Mouse (Mus musculus): ENCODE measurements at regions not wholly inside any gene's neighbourhood (a gene's known extent, or its start where the extent isn't known, plus 50 kb on each side); places are given as distances from the start of the nearest gene placed in this dataset.

DNA sequence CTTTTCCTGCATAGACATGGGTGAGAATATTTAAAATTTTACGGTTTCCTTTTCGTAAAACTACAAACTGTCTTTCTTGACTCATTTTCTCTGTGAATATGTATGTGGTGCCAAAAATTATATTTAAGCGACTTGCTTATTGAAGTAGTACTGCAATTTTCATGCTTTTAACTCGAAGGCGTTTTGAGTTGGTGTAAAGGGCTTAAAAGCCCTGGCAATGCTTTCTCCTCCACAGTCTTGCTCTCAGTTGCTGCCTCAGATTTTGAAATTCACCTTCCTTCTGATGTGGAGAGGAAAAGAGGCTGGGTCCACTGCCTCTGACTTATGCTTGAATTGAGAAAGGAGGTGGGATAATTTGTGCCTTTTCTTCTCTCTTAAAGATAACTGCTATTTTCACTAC lies 629.6 kb upstream of the Nrsn1 start:
- no peak for DNase-seq (ENCODE audit: low spot score in 2 of 2)

DNA sequence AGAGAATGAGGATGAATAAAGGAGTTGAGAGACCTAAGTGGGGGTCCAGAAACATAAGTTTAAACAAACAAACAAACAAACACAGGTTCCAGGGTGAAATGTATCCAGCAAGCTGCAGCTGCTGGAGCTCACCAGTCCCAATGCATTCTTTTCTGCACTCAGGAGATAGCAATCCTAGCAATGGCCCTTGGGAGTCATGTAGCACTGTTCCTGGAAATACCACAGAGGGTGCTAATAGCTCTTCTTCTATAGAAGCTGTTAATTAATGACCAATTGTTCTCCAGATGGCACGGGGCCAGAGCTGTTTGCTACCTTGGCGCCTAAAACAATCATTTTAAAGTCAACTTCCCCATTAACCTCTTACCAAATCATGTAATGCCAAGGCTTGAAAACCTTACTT lies 622.8 kb upstream of the Nrsn1 start:
- DNase-seq (ENCODE audit: low spot score in 2 of 2): no peak

GRCm38 (mm10) chr13:25882818-25883217 lies 612.5 kb upstream of the Nrsn1 start:
- DNase-seq (ENCODE audit: low spot score in 2 of 2): no peak

DNA sequence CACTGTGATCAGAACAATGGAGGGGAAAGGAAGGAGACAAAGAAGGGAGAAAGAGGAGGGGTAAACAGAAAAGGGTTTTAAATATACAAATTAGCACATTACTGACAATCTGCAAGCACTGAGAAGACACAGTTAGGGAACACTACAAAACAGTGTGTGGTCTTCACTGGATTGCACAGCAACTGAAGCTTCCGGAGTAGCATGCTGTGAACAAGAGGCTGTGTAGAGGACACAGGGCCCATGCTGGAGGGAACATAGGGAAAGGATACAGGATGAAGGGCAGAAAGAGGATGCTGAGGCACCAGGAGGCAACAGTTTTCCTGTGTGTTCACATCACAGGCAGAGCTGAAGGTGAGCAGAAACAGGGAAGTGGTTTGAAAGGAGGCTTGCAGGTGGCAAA lies 598.6 kb upstream of the Nrsn1 start:
- no peak for DNase-seq (ENCODE audit: low spot score in 2 of 2)

- no peak for DNase-seq (ENCODE audit: low spot score in 2 of 2)
These were observed 587.9 kb upstream of the Nrsn1 start for GRCm38 (mm10) chr13:25858207-25858606.

GRCm38 (mm10) chr13:25857569-25857968 lies 587.3 kb upstream of the Nrsn1 start:
- DNase-seq (ENCODE audit: low spot score in 2 of 2): no peak

- no peak for DNase-seq (ENCODE audit: low spot score in 2 of 2)
These were observed 586.8 kb upstream of the Nrsn1 start for GRCm38 (mm10) chr13:25857096-25857495.

DNA sequence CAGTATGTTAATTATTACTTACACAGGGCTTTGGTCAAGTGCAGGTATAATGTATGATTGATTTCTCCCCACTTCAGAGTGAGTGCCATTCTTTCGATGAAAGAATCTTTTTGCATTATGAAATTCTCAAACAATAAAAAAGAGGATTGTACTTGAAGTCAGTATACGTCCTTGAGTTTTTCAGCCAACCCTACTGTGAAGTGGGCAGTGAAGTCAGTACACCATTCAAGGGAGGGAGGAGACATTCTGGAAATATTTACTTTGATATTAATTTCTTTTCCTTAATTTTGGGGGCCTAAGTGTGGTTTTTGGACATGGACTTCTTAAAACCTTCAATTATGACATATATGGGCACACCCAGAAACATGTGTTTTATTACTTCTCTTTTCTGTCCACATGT lies 586.2 kb upstream of the Nrsn1 start:
- no peak for DNase-seq (ENCODE audit: low spot score in 2 of 2)

GRCm38 (mm10) chr13:25848156-25848555 lies 577.9 kb upstream of the Nrsn1 start:
- DNase-seq (ENCODE audit: low spot score in 2 of 2): no peak

- no peak for DNase-seq (ENCODE audit: low spot score in 2 of 2)
These were observed 567.9 kb upstream of the Nrsn1 start for GRCm38 (mm10) chr13:25838237-25838636.

GRCm38 (mm10) chr13:25829146-25829924 lies 559.0 kb upstream of the Nrsn1 start:
- no peak for DNase-seq (ENCODE audit: low spot score in 2 of 2)

DNA sequence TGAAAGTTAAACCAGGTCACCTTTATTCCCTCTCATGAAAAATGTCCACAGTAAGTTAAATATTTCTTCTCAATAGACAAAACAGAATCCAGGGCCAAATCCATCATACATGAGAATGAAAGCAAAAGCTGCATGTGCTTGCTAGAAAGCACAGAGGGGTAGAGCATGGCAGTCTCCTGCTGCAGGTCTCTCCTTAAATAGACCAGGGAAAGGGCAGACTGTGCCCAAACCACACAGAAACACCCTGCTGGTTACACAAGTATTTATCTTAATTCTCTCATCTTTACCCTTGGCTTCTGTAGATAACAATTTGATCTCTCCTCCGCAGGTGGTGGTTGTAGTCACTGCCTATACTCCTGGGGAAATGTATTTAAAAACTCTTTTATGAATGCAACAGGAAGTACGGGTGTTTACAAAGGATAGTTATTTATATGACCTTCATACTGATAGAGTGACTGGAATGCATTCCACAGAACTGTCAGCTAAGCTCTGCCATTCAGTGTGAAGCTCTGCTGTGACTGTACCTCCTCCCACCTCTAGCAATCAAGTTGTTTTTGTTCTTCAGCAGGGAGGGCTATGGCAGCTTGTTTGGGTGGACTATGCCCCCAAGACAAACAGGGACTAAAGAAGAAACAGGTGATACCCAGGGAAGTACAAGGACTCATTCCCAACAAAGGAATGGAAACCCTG lies 538.4 kb upstream of the Nrsn1 start:
- DNase-seq (ENCODE audit: low spot score in 2 of 2): no peak

- DNase-seq (ENCODE audit: low spot score in 2 of 2): no peak
These were observed 523.0 kb upstream of the Nrsn1 start for GRCm38 (mm10) chr13:25793216-25793803.

GRCm38 (mm10) chr13:25781161-25781560 lies 510.9 kb upstream of the Nrsn1 start:
- no peak for DNase-seq (ENCODE audit: low spot score in 2 of 2)

GRCm38 (mm10) chr13:25777706-25778105 lies 507.4 kb upstream of the Nrsn1 start:
- no peak for DNase-seq (ENCODE audit: low spot score in 2 of 2)

DNA sequence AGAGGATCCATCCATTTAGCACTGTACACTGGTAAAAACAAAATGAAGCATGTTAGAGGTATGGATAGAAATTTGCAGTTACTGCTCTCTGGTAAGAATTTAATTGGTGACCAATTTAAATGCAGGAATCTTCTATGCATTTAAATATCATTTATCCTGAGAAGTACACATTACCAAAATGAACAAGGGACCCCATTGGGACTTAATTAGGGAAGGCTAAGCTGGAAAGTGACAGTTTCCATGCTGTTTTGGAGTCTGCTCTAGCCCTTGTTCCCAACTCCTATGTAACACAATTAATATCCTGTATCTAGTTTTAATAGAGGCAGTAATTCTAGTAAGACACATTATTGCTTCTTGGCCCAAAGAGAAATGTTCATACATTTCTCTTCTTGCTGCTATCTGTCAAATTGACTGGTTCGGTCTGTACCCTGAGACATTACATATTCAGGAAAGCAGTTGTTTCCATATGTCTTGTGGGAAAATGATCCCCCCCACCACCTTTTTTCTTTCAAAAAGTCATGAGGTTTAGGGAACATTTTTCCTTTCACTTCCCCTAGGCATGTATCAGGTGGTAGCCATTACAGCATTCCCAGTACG lies 504.4 kb upstream of the Nrsn1 start:
- no peak for DNase-seq (ENCODE audit: low spot score in 2 of 2)

- no peak for DNase-seq (ENCODE audit: low spot score in 2 of 2)
These were observed 484.3 kb upstream of the Nrsn1 start for GRCm38 (mm10) chr13:25754515-25755105.

GRCm38 (mm10) chr13:25751409-25751777 lies 481.1 kb upstream of the Nrsn1 start:
- no peak for DNase-seq (ENCODE audit: low spot score in 2 of 2)

DNA sequence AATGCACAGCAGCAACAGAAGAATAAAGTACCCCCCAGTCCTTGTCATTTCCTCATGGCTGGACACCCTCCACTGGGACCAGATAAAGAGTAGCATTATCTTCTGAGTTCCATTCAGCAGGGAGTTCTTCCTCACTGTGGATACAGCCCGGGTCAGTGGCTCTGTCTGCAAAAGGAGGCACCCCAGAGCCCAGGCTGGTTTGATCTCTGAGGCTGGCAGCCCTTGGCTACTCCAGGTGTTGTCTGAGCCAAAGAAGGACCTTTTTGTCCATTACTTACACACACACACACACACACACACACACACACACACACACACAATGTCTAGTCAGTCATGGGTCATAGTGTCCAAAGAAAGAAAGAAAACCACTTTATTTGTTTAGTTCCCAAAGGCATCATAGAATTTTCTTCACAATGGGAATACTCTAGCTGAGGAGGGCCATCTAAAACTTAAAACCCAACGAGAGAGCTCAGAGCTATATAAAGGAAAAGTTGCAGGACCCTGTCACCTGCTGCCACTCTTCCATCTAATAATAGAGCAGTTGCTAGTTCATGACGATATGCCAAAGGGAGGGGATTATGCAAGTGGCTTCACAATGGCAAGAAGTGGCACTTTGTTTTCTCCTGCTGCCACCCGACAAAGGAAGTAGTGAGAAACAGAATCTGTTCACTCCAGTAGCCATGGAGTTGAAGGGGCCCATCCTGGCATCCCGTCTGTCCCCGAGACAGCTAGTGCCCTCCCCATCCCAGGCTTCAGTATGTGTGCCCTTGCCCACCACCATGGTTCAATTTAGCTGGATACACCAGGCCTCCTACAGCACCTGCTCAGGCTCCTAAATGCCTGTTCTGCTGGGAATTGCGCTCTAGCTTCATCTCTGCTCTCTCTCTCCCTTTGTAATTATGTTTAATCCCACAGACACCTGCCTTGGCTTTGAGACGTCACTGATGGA lies 480.4 kb upstream of the Nrsn1 start:
- DNase-seq (ENCODE audit: low spot score in 2 of 2): no peak

GRCm38 (mm10) chr13:25738601-25739000 lies 468.3 kb upstream of the Nrsn1 start:
- no peak for DNase-seq (ENCODE audit: low spot score in 2 of 2)

DNA sequence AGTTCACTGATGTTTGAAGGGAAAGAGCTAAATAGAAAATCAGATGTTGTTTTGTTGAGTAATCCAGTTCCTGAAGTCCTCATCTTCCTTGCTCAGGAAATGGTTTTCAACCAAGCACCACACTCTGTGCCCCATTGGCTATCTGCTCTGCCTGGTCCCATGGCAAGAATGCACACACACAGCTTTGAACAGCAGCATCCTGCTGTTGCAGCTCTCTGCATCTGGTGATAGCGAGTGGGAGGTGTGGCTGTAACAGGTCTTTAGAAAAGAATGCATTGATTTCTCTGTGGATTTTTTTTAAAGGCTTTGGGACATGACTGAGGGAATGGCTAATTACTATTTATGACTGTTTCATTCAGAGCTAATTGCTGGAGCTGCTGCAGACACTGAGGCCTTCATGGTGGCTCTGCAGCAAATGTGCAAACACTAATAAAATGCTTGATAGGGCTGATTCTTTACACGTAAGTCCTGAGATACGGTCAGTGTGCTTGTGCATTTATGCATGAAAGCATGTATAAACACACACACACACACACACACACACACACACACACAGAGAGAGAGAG lies 459.1 kb upstream of the Nrsn1 start:
- DNase-seq (ENCODE audit: low spot score in 2 of 2): no peak
